Mouse (Mus musculus) midbrain, embryonic 16.5 days (tissue): ENCODE data around the gene Faf2. TPM values are rescaled to one million over a fixed set of nuclear protein-coding genes. Genes with fewer than 3 reads are reported as not detected.

Source experiments
- ATAC-seq: fragments of 200-750 bp; cut with Nextera tagmentation; 2 replicates; pipeline ENCODE4 v1.8.0; 2017; ENCODE audit warnings: moderate TSS enrichment
- H3K27ac ChIP-seq: fragments of 300-500 bp; sonication (generic); 2 replicates; pipeline ENCODE4 v1.5.1; 2014; ENCODE audit warnings: mild to moderate bottlenecking, low read length, mixed read lengths
- H3K27me3 ChIP-seq: fragments of 300-500 bp; sonication (generic); 2 replicates; pipeline ENCODE4 v1.6.1; 2014; ENCODE audit warnings: low read depth, low read length, mixed read lengths; ENCODE audit not compliant: control insufficient read depth, insufficient read depth
- H3K36me3 ChIP-seq: fragments of 300-500 bp; sonication (generic); 2 replicates; pipeline ENCODE4 v1.6.1; 2014; ENCODE audit warnings: mild to moderate bottlenecking, low read length, moderate library complexity, mixed read lengths; ENCODE audit not compliant: control insufficient read depth, insufficient read depth
- H3K4me1 ChIP-seq: fragments of 300-500 bp; sonication (generic); 2 replicates; pipeline ENCODE4 v1.6.1; 2014; ENCODE audit warnings: mild to moderate bottlenecking, low read length, mixed read lengths; ENCODE audit not compliant: control insufficient read depth, insufficient read depth
- H3K4me2 ChIP-seq: fragments of 300-500 bp; sonication (generic); 2 replicates; pipeline ENCODE4 v1.6.1; 2014; ENCODE audit warnings: mild to moderate bottlenecking, low read length, mixed read lengths
- H3K4me3 ChIP-seq: fragments of 300-500 bp; sonication (generic); 2 replicates; pipeline ENCODE4 v1.5.1; 2014; ENCODE audit warnings: low read depth, mild to moderate bottlenecking, low read length, moderate library complexity, mixed read lengths
- H3K9ac ChIP-seq: fragments of 300-500 bp; sonication (generic); 2 replicates; pipeline ENCODE4 v1.6.1; 2014; ENCODE audit warnings: low read depth, low read length, mixed read lengths
- H3K9me3 ChIP-seq: fragments of 300-500 bp; sonication (generic); replicated peaks from 2 replicates; pipeline ENCODE4 v1.6.1; 2014; ENCODE audit warnings: mild to moderate bottlenecking, low read length, mixed read lengths; ENCODE audit not compliant: control insufficient read depth, poor library complexity, severe bottlenecking
- WGBS: fragments of 180-500 bp; shearing (Covaris S2); extraction: QIAGEN DNeasy Blood & Tissue Kit; methylation state at CpG from one replicate; pipeline ENCODE4 v1.1.7; 2014; 5-methylcytosine and 5-hydroxymethylcytosine counted together
- microRNA-seq: library from miRNA; unstranded; fragments of <30 nt; microRNA quantifications from one replicate; pipeline ENCODE4, GENCODE M21; 2017
- polyA plus RNA-seq: library from polyadenylated mRNA; unstranded; fragments of >200 nt; fragmentation: Nextera tagmentation; extraction: Ambion mirVana; gene quantifications from 2 replicates; pipeline ENCODE4 v1.2.1, GENCODE M21; 2015

Gene Faf2
- polyA plus RNA-seq, 1 experiment from 2014 or later: 57.5 TPM

GRCm38 (mm10) chr13:54710866-54711265 is 89.3 kb downstream of the Faf2 start:
- Histone ChIP-seq H3K4me3 (no peak overlapping the region), H3K9ac (no peak overlapping the region), H3K27ac (no peak overlapping the region), H3K4me1 (no peaks in the 10 kb centered on the region), H3K9me3 (no peaks in the 10 kb centered on the region), H3K27me3 (no peaks in the 10 kb centered on the region), H3K36me3 (no peaks in the 10 kb centered on the region), H3K4me2 (no peak overlapping the region)
- no peak for ATAC-seq
- WGBS: 78% methylated on average over 3 of the region's 3 CpGs

Small RNA genes within 50 kb of the gene (microRNA-seq; reads per million reads assigned to microRNA genes)
- gene Gm24195: not detected

Other genes starting within 250 kb of the Faf2 start
- gene Thoc3, start 152.9 kb upstream of the Faf2 start, polyA plus RNA-seq: 107 and 110 TPM in 2 replicates
- 22.3 and 25.6 TPM in 2 replicates for gene Simc1, start 118.0 kb upstream of the Faf2 start, polyA plus RNA-seq
- gene 4833439L19Rik, start 56.3 kb upstream of the Faf2 start, polyA plus RNA-seq: 271 and 272 TPM in 2 replicates
- gene Arl10, start 46.8 kb upstream of the Faf2 start, polyA plus RNA-seq: 114 TPM in 2 replicates
- 61.7 and 68.0 TPM in 2 replicates for gene Nop16, start 31.7 kb upstream of the Faf2 start, polyA plus RNA-seq
- gene Higd2a, start 31.6 kb upstream of the Faf2 start, polyA plus RNA-seq: 225 and 240 TPM in 2 replicates
- gene Cltb, start 10.4 kb upstream of the Faf2 start, polyA plus RNA-seq: 220 and 232 TPM in 2 replicates
- gene Rnf44, start 72.1 kb downstream of the Faf2 start, polyA plus RNA-seq: 65.3 and 67.2 TPM in 2 replicates
- 0.22 and 0.36 TPM in 2 replicates for gene Cdhr2, start 79.7 kb downstream of the Faf2 start, polyA plus RNA-seq
- 5.5 and 6.6 TPM in 2 replicates for gene Gprin1, start 128.1 kb downstream of the Faf2 start, polyA plus RNA-seq
- 68.2 and 97.6 TPM in 2 replicates for gene Sncb, start 144.8 kb downstream of the Faf2 start, polyA plus RNA-seq
- not detected in 2 replicates for gene Eif4e1b, start 162.2 kb downstream of the Faf2 start, polyA plus RNA-seq
- gene Tspan17, start 167.6 kb downstream of the Faf2 start, polyA plus RNA-seq: 60.1 and 67.7 TPM in 2 replicates